Mouse (Mus musculus) frontal cortex, postnatal 25 days (tissue): ENCODE measurements at regions not wholly inside any gene's neighbourhood (a gene's known extent, or its start where the extent isn't known, plus 50 kb on each side); places are given as distances from the start of the nearest gene placed in this dataset.

Experiments used
- DNase-seq, 2 experiments: peaks; one replicate each; pipeline ENCODE4 v3.0.0; 2022; ENCODE audit warnings: low spot score in 2 of 2

GRCm38 (mm10) chr10:92504271-92504670 is 217.9 kb downstream of the Nedd1 start:
- DNase-seq = no peak

GRCm38 (mm10) chr10:92483592-92483991 is 238.6 kb downstream of the Nedd1 start:
- no peak for DNase-seq

DNA sequence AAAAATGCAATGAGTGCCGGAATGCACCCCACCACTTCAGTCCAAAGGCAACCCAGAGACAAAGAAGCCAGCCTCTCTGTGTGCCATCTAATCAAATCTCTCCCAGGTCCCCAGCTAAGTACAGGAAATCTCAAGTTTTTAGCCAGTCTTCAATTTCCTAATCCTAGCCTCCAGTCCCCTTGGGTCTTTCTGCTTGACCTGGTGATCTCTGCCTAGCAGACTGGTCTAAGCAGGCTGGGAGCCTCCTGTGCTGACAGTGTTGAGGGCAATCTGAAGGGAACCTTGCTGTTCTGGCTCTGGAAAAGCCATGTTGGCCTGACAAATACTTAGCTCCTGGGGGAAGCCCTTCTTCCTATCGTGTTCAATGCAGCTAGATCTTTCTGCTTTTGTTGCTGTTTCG is 248.9 kb downstream of the Nedd1 start:
- DNase-seq = no peak

GRCm38 (mm10) chr10:92471111-92471510 is 251.1 kb downstream of the Nedd1 start:
- DNase-seq = no peak

DNA sequence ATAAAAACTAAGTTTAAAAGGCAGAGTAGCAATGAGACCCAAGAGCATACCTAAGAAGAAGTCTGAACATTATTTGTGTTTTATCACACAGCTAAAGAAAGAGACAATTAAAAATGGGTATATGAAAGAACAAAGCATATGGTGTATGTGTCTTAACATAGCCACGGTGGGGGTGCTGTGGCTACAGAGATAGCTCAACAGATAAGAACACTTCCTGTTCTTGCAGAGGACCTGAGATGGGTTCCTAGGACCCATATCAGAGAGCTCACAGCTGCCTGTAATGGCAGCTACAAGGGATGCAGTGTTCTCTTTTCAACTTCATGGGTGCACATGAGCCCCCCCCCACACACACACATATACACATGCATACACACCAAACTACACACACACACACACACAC is 267.0 kb downstream of the Nedd1 start:
- no peak for DNase-seq

DNA sequence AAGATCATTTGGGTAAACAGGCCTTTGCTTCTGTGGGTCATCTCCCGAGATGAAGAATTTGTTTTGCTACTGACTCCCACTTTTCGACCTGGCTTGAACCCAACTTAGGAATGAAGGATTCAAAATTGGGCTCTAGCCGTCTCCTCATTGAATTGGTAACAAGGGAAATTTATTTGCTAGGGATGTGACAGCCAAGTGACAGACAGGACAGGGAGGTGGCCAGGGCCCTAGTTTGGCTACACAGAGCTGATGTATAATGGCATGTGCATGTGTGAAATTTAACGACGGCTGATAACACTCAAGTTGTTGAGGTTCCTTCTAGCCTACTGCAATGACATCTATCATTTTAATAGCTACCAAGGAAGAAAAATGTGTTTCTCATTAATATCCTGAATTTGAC is 268.7 kb downstream of the Nedd1 start:
- no peak for DNase-seq

GRCm38 (mm10) chr10:92445957-92446356 is 276.3 kb downstream of the Nedd1 start:
- DNase-seq = no peak

DNA sequence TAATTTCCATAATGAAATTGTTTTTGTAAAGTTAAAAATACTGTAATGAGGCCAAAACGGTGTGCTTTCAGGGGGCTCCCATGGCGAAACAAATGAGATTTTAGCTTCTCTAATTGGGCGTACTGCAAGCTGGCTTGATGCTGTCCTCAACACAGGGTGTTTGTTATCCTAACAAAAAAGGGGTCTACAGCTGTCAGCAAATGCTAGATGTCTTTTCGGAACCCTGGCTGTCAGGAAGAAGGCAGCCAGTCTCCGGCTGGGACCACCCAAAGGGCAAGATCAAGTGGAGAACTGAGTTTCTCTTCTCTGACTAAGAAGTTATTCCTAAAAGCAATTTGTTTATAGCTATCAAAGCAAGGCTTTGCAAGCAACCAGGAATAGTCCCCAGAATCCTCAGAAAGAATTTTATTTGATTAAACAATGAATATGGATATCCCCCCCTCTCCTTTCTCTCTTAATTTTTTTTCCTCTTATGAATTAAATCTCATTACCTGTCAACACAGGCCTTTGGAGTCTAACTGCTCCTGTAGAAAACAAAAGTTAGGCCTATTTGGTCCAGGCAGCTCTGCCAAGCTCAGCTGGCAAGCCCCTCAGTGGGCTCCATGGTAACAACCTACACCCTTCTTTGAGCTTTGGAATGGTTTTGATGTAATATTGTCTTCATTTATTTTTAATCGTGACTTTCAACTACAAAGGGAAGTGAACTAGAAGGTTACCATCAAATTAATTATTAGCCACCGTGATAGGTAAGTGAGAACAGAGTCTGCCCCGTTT is 283.4 kb downstream of the Nedd1 start:
- DNase-seq = no peak

DNA sequence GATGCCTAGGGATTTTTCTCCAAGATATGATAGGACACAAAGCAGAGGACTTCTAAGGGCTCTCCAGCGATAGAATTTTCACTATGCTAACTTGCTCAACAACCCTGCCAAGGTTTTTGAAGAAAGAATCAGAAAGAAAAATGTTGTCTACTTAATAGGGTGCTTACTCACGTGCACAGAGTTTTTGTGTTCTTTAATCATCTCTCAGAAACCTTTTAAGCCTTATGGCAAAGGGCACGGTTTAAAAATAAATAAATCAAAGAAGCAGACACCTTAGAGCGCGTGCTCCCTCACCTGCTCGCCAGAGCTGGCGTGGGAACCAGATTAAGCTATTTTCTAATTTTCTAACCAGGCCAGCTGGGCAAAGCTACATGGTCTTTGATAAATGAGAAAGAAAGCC is 293.0 kb downstream of the Nedd1 start:
- DNase-seq = no peak

- DNase-seq = no peak
These were observed 294.2 kb downstream of the Nedd1 start for GRCm38 (mm10) chr10:92428026-92428425.

DNA sequence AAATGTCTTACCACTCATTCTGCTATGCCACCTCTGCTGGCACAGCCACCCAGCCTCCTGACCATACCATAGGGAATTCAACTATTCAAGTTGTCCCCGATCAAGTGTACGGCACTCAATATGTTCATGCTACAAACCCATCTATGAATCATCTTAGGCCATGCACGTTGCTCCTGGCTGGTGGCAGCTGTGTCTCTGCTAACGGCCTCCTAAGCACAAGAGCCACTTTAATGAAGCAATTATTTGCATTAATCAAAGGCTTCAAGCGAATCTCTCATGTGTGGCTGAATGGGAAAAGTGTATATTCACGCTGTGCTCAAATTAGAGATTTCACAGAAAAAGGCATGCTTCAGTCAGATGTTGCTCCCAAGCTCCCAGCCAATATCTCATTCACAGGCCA is 295.8 kb downstream of the Nedd1 start:
- no peak for DNase-seq

DNA sequence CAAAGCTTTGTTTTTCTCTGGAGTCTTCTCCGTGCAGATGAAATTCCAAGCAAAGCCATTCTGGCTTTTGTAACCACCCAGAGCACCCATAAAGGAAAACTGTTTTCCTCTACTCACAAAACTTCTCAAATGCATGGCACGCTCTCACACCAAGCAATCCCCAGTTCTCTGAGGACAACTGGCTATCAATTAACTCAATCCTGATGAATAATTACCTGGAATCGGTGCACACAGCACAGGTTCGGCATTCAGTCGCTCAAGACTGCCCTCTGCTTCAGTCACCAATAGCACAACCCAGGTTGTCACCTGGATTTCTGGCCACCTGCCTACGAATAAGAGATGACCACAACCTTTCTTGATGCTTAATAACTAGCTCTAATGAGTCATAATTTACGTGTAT is 309.5 kb downstream of the Nedd1 start:
- no peak for DNase-seq

GRCm38 (mm10) chr10:92410813-92411325 is 311.4 kb downstream of the Nedd1 start:
- no peak for DNase-seq

GRCm38 (mm10) chr10:92404697-92405293 is 317.4 kb downstream of the Nedd1 start:
- DNase-seq = no peak

DNA sequence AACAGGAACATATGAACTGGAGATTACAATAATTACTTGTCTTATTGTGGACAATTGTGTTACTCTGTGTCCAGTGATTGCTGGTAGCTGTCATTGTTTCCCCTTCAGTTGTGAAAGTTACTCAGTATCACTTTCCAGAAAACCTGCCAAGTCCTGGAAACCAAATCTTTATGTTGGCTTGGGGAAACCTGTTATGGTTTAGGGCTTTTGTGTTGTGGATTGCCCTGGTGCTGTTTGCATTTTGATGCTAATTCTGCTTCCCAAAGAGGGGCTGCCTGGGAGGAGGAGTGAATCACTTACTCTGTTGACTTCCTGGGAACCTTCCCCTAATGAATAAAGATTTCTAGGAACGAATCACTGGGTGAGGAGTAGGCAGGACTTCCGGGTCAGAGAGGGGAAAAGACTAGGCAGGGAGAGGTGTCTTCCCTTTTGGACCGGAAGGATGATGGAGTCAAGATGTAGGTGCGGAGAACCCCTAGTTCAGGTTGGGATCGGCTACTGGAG is 321.6 kb downstream of the Nedd1 start:
- no peak for DNase-seq

- DNase-seq = no peak
These were observed 333.0 kb downstream of the Nedd1 start for GRCm38 (mm10) chr10:92389176-92389732.

GRCm38 (mm10) chr10:92367126-92367525 is 355.1 kb downstream of the Nedd1 start:
- DNase-seq = no peak

- DNase-seq = no peak
These were observed 365.5 kb downstream of the Nedd1 start for GRCm38 (mm10) chr10:92356738-92357137.

DNA sequence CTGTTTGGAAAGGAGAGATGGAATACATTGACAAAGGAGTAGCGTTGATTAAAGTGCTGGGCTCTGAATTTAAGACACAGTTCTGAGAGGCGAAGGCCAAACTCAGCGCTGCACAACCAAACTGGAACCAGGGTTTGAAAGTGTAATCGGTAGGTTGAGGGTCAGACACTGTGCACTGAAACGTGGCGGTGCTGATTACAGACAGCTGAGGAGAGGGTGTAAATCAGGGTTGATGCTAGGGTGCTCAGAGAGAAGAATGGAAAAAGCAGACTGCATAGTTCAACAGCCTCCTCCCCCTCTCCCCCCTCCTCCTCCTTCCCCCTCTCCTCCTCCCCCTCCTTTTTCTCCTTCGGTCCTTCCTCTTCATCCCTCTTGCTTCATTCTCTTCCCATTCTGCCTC is 373.2 kb downstream of the Nedd1 start:
- no peak for DNase-seq

DNA sequence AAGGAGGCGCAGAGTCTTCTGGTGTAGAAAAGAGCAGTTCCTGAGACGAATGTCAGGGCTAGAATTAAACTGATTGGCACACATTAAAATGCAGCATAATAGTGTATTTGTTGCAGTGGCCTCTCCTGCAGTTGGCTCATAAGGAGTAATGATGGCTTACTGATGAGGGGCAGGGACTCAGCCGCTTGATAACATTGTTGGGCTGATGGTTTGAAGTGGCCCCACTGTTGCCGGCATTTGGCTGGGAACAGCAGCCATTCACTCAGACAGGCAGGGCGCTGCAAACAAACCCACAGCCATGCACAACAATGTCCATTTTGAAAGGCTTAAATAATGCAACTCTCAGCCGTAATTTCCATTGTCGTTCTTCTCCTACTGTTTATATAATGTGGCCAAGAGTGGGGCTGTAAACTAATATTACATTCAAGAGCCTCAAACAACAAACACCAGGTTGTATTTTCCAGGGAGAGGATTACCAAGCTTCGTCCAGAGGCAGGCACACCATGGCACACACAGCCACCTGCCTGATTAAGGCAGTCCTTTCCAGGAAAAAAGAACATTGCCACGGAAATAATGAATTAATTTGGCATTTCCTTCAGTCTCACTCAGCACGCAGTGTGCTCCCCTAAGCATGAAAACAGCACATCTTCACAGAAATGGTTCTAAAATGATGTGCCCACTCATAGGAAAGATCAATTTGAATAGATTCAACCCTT is 374.1 kb downstream of the Nedd1 start:
- no peak for DNase-seq

DNA sequence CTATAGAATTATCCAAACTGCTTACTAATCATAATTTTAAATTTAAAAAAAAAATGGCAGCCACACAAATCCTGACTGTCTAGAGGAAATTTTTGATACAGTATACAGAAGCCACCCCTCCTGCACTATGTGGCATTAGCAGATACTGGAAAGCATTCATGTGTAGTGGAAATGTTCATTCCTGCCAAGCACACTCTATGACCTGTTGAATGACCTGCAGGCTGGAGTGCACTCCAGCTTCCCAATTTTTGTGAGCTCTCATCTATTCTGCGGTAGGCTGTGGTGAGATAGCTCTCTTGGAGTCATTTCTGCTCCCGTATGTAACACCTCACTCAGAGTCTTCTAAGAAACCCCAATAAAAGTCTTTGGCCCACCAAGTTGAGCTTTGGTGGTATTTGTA is 382.5 kb downstream of the Nedd1 start:
- DNase-seq = no peak

DNA sequence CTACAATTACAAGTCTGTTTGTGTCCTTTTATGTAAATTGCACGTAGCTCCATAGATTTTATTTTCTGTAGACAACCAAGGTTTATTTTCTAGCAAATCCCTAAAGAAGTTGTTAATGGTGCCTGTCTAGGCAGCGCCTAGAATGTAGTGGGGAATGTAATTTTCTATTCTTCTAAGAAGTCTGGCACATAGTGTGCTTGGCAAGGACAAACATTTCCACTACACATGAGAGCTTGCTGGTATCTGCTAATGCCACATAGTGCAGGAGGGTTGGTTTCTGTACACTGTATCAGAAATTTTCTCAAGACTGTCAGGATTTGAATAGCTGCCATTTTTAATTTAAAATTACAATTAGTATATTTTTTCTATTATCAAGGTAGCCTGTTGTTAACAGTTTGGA is 385.3 kb downstream of the Nedd1 start:
- no peak for DNase-seq
